Mouse (Mus musculus): ENCODE measurements at regions not wholly inside any gene's neighbourhood (a gene's known extent, or its start where the extent isn't known, plus 50 kb on each side); places are given as distances from the start of the nearest gene placed in this dataset.

GRCm38 (mm10) chr10:23480474-23480873 is 129.9 kb upstream of the Eya4 start:
- TF ChIP-seq CTCF (IDR thresholded peaks at IDR 0.05; ENCODE audit: borderline replicate concordance, extremely low read depth, insufficient read depth, insufficient read length), result no peak
- no peak for TF ChIP-seq POLR2A (IDR thresholded peaks at IDR 0.05; ENCODE audit: borderline replicate concordance, extremely low read depth, insufficient read depth, insufficient read length, poor library complexity, severe bottlenecking)

All from brain, embryonic 14.5 days (tissue).